ENCODE assay signal across 8 mouse cellular contexts in genomic region chr6:119395421-119396308, GRCm38 (mm10). TPM values are rescaled to one million over a fixed set of nuclear protein-coding genes. Genes with fewer than 3 reads are reported as not detected.
A peak's percentile ranks its signal among the peaks of the same experiment; 100 is the strongest.
DNase-seq lines count a peak whose midpoint lies in the region; ATAC-seq and TF ChIP-seq lines count a peak whose summit lies in the region.

No protein-coding gene starts in this region.

- TF ChIP-seq CTCF in heart, adult 2 months (IDR thresholded peaks at IDR 0.05) = no peak

- H3K9me3 ChIP-seq in forebrain, embryonic 16.5 days (ENCODE audit: control insufficient read depth, low read length) = no peaks in the 10 kb centered on the region
- no peaks in the 10 kb centered on the region for H3K9me3 ChIP-seq in midbrain, embryonic 14.5 days (ENCODE audit: control insufficient read depth, low read length)

- no peak overlapping the region for H3K9ac ChIP-seq in heart, adult 2 months (ENCODE audit: low read depth, low read length)
- no peak overlapping the region for H3K9ac ChIP-seq in forebrain, embryonic 16.5 days (replicated peaks; ENCODE audit: low read depth, low read length)
- no peak overlapping the region for H3K9ac ChIP-seq in midbrain, embryonic 14.5 days (replicated peaks; ENCODE audit: low read length)

- H3K4me3 ChIP-seq in heart, adult 2 months = no peak overlapping the region
- H3K4me3 ChIP-seq in forebrain, embryonic 16.5 days (replicated peaks; ENCODE audit: low read length) = no peak overlapping the region
- H3K4me3 ChIP-seq in midbrain, embryonic 14.5 days (replicated peaks; ENCODE audit: low read depth, low read length) = no peak overlapping the region

- intact Hi-C loops in heart, adult 2 months (cut with DNase I) = no loop called here
- intact Hi-C loops in heart, postnatal 14 days (cut with DNase I) = no loop called here

- peak overlapping the region; percentile 69 for H3K27ac ChIP-seq in heart, adult 2 months
- no peak overlapping the region for H3K27ac ChIP-seq in forebrain, embryonic 16.5 days (ENCODE audit: low read length)
- no peak overlapping the region for H3K27ac ChIP-seq in midbrain, embryonic 14.5 days (replicated peaks; ENCODE audit: low read depth, low read length)

- ATAC-seq in neutrophil, adult 5-6 weeks (ENCODE audit: extremely low read depth, insufficient number of reproducible peaks, low FRiP score, poor library complexity, severe bottlenecking) = peak; percentile 69
- no peak for ATAC-seq in forebrain, embryonic 16.5 days
- no peak for ATAC-seq in midbrain, embryonic 14.5 days (ENCODE audit: low FRiP score, low TSS enrichment)

- H3K27me3 ChIP-seq in heart, adult 2 months (ENCODE audit: control insufficient read depth, insufficient read depth, low read length) = no peaks in the 10 kb centered on the region
- no peaks in the 10 kb centered on the region for H3K27me3 ChIP-seq in forebrain, embryonic 16.5 days (replicated peaks; ENCODE audit: control insufficient read depth, insufficient read depth, low read length)
- H3K27me3 ChIP-seq in midbrain, embryonic 14.5 days (ENCODE audit: control insufficient read depth, insufficient read depth, low read length) = no peaks in the 10 kb centered on the region

- peaks cover 8% of the 10 kb centered on the region for H3K4me1 ChIP-seq in heart, adult 2 months (ENCODE audit: control insufficient read depth, insufficient read depth, low read length)
- no peaks in the 10 kb centered on the region for H3K4me1 ChIP-seq in forebrain, embryonic 16.5 days (replicated peaks; ENCODE audit: control insufficient read depth, insufficient read depth, low read length)
- no peaks in the 10 kb centered on the region for H3K4me1 ChIP-seq in midbrain, embryonic 14.5 days (ENCODE audit: control insufficient read depth, insufficient read depth, low read length)

- H3K79me2 ChIP-seq in heart, adult 2 months (replicated peaks; ENCODE audit: control insufficient read depth, insufficient read depth, low read length) = no peaks in the 10 kb centered on the region

- H3K4me2 ChIP-seq in forebrain, embryonic 16.5 days (ENCODE audit: low read length) = no peak overlapping the region
- no peak overlapping the region for H3K4me2 ChIP-seq in midbrain, embryonic 14.5 days (ENCODE audit: low read length)

- peaks cover 7% of the 10 kb centered on the region for H3K36me3 ChIP-seq in heart, adult 2 months (ENCODE audit: control insufficient read depth, insufficient read depth, low read length)
- no peaks in the 10 kb centered on the region for H3K36me3 ChIP-seq in forebrain, embryonic 16.5 days (ENCODE audit: control insufficient read depth, insufficient read depth)
- H3K36me3 ChIP-seq in midbrain, embryonic 14.5 days (ENCODE audit: control insufficient read depth, insufficient read depth, low read length) = no peaks in the 10 kb centered on the region

- TF ChIP-seq POLR2A in heart, adult 2 months (IDR thresholded peaks at IDR 0.05; ENCODE audit: insufficient read depth, low read depth, low read length) = no peak

- no peak for TF ChIP-seq EP300 in heart, adult 2 months (IDR thresholded peaks at IDR 0.05; ENCODE audit: insufficient read depth, low read depth, low read length)

- peak in 1 of 2 experiments; percentile 33 for DNase-seq in heart, adult 2 months
- DNase-seq in heart, postnatal 14 days = no peak
- peak; percentile 67 for DNase-seq in CD4-positive helper T cell, adult 2 months (ENCODE audit: low read depth, low spot score)
- peak; percentile 81 for DNase-seq in induced T-regulatory cell, adult 2 months (ENCODE audit: low read depth)
- DNase-seq in right cerebral cortex, postnatal 25 days = no peak
- DNase-seq in midbrain, embryonic 14.5 days = no peak

- WGBS in heart, adult 2 months = 60% methylated on average over 14 of the region's 14 CpGs
- 87% methylated on average over 14 of the region's 14 CpGs for WGBS in forebrain, embryonic 16.5 days
- 89% methylated on average over 14 of the region's 14 CpGs for WGBS in midbrain, embryonic 14.5 days

RNA-seq across cellular contexts. Expression of gene Adipor2, which starts 21.8 kb away (rescaled TPM):
- total RNA-seq in heart, adult 2 months (2021) = 10 to 100 TPM; 62.7 to 63.6 TPM
- 57.0 and 72.2 TPM in 2 replicates for polyA plus RNA-seq in heart, adult 2 months (2012; rRNA removed)
- 10 to 100 TPM; 54.8 to 64.1 TPM for total RNA-seq in heart, postnatal 14 days (2021)
- total RNA-seq in neutrophil, adult 5-6 weeks (2017) = 117 and 122 TPM in 2 replicates
- 40.9 and 47.4 TPM in 2 replicates for polyA plus RNA-seq in forebrain, embryonic 16.5 days (2015; fragmentation: Nextera tagmentation; extraction: Ambion mirVana)
- 31.9 and 33.5 TPM in 2 replicates for polyA plus RNA-seq in midbrain, embryonic 14.5 days (2014; fragmentation: Nextera tagmentation; extraction: Ambion mirVana)

Comparison
In these comparisons a context has a peak if more than half of its experiments do, and no peak if none do; other contexts are left out.
1. DNase-seq: peak in CD4-positive helper T cell, adult 2 months (single experiment) and induced T-regulatory cell, adult 2 months (single experiment); none in heart, postnatal 14 days (0 of 2), right cerebral cortex, postnatal 25 days (single experiment) and midbrain, embryonic 14.5 days (single experiment).